Mouse (Mus musculus) ES-Bruce4 (cell line): Measurements from ENCODE around the gene AC124502.3.

Experiments used
- CTCF ChIP-seq: IDR thresholded peaks from one replicate; pipeline ENCODE4 v1.8.1; 2011; ENCODE audit warnings: low read depth, low read length
- EP300 ChIP-seq: IDR thresholded peaks from 2 replicates; pipeline ENCODE4 v1.6.1; 2011; ENCODE audit warnings: low read depth, low read length; ENCODE audit not compliant: insufficient read depth
- POLR2A ChIP-seq: IDR thresholded peaks from one replicate; pipeline ENCODE4 v1.8.1; 2011; ENCODE audit warnings: low read length; ENCODE audit not compliant: insufficient read depth

DNA sequence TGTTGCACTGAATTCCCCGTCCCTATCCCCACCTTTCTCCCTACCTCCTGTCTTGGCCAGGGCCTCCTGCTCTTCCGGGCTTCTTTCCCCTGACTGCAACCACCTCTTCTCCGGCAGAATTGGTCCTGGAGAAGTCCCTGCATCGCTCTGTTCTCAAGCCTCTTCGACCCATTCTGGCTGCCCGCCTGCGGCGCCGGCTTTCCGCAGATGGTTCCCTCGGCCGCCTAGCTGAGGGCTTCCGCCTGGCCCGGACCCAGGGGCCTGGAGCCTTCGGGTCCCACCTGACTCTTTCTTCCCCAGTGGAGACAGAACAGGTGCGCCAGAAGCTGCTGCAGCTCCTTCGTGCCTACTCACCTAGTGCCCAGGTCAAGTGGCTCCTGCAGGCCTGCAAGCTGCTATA, 14.2 kb downstream of the AC124502.3 start:
- TF ChIP-seq CTCF = no peak
- no peak for TF ChIP-seq EP300
- TF ChIP-seq POLR2A = no peak
